Mouse (Mus musculus): ENCODE measurements at regions not wholly inside any gene's neighbourhood (a gene's known extent, or its start where the extent isn't known, plus 50 kb on each side); places are given as distances from the start of the nearest gene placed in this dataset.

DNA sequence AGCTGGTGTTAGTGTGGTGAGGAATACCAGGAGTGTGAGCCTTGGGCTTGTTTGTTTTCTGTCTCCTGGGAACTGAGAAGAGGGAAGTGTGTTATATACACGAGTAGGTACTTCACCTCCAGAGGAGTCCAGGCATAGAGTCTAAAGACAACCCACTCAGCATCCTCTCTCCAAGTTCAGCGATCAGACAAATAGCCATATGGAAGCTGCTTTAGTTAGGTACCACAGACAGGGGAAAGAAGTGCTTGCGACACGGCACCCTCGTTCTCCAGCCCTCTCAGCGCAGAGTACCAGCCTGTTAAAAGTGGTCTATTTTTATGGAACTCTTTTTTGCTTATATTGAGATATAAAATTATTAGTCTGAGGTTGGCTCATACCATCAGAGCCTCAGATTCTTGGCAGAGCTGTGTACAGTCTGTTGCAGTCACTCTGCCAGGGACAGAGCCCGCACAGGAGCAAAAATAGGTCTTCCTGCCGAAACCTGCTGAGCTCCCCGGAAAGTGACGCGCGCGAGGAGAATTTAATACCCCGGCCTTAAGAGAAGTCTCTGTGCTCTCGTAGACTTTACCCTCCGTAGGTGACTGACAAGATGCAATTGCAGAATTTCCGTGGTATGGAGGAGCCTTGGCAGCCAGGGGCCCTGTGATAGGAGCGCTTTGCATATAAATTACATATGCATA, 175.5 kb downstream of the Vrk1 start:
- DNase-seq (ENCODE audit: extremely low spot score, low spot score): no peak

DNA sequence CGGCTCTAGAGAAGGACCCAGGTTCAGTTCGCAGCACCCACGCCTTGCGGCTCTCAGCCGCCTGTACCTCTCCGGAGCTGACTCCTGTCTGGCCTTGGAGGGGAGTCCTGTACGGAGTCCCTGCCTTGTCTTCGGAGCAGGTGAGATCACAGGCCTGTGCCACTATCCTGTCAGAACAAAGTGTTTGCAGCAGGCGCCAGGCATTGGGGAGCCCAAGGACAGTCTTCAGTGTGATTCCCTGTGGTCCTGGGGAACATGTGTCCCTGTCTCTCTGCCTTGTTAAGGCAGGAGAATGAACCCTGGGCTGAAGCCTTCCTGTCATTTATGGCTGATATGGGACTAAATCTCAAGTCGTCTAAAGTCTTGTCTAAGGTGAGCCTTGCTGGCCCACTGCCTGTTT, 176.5 kb downstream of the Vrk1 start:
- DNase-seq (ENCODE audit: extremely low spot score, low spot score): no peak

DNA sequence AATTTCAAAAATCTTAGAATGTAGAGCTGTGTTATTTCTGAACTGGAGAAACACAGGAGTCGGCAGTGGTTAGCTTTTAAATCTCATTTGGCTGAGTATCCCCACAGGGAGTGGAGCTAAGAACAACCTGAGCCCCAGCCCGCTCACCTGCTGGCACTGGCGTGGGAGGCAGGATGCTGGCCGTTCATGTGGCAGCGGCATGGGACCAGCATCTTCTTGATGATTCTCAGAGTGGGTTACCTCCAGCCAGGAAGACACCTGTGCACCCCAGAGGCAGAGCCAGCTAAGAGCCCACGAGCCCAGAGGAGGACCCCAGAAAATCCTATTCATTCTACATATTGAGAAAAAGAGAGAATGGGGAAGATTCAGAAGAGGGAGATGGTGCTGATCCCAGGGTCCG, 181.7 kb downstream of the Vrk1 start:
- no peak for DNase-seq (ENCODE audit: extremely low spot score, low spot score)

DNA sequence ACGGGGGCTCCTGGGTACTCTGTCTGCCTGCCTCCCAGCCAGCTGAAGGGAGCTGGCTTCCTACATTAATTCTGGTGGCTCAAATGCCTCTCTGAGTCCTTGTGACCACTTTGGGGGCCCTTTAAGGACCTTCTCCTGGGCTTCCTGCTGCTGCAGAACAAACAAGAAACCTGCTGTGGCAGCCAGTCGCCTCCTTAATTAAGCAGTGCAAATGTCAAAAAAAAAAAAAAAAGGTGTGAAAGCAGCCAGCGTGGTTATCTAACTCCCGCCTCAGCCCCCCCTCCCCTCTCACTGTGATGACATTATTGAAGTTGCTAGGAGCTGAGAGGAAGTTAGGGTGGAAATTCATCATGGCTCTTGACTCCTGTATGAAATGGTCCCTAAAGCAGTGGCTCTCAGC, 189.3 kb downstream of the Vrk1 start:
- DNase-seq (ENCODE audit: extremely low spot score, low spot score): no peak

DNA sequence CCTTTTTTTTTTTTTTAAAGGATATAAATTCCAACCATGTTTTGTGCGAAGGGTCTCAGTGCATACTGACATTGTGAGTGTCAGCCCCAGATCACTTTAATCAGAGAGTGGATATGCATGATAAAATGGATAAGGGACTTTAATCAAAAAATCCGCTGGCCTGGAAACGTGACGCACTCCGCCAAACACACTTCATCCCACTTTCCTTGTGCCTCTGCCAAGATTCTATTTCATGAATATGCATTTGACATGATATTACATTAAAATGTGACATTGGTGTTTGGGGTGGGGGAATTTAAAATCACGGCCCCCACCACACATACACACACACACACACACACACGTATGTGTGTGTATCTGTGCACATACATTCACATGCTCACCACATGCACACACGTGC, 193.5 kb downstream of the Vrk1 start:
- no peak for DNase-seq (ENCODE audit: extremely low spot score, low spot score)

DNA sequence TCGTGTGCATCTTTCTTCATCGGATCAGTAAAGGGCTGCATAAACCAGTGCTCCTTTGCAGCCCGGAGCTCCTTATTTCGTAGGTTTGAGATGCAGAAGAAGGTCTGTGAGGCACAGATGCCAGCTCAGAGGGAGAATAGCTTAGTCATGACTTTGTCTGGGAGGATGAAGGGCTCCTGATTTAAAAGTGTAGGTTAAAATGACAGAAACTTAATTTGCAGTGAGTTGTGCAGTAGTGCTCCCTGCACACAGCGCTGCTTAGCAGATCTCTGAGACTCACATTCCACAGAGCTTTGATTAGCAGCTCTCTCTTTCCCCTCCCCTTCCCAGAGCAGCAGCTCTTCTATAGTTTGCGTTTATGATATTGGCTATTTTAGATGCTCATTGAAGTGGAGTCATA, 200.9 kb downstream of the Vrk1 start:
- DNase-seq (ENCODE audit: extremely low spot score, low spot score): no peak

DNA sequence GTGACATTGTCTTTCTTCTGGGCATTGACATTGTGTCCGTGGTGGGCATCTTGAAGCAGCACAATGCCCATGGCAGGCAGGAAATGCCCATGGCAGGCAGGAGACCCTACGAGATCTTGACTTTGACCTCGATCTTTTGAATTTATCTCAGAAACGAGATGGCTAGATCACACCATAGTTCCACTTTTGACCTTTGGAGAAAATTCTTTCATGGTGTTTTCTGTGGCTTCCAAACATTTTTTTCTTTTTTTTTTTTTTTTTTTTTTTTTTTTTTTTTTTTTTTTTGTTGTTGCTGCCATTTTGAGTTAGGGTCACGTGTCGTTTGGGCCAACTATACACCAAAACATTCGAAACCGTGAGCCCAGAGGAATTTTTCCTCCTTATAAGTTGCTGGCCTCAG, 201.5 kb downstream of the Vrk1 start:
- no peak for DNase-seq (ENCODE audit: extremely low spot score, low spot score)

DNA sequence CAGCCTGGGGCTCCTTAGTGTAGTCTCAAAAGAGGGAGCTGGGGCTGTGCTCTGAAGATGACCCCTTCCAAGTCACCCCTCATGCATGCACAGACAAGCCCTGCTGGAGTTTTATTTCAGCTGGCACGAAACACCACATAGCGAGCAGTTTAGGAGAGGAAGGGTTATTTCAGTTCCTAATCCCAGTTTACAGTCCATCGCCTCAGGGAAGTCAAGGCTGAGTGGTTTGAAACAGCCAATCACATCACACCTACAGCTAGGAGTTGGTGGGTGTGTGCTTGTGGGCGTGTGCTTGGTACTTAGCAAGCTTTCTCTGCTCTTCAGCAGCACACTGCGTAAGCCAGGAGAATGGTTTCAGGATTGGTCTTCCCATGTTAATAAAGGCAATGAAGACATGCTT, 202.4 kb downstream of the Vrk1 start:
- no peak for DNase-seq (ENCODE audit: extremely low spot score, low spot score)

DNA sequence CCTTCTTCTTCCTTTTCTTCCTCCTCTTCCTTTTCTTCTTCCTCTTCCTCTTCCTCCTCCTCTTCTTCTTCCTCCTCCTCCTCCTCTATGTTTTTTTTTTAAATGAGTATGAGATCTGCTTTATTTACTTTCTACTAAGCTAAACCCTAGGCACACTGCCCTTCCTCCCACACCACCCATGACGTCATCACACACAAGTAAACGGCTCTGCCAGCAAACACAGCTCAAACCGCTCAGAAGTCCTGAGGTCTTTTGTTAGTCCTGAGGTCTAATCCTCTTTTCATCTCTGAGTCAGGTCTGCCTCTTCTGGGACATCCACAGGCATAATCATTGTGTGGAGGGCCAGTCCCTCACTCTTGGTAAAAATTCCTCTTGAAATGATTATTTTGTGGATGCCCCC, 210.0 kb downstream of the Vrk1 start:
- DNase-seq (ENCODE audit: extremely low spot score, low spot score): no peak

DNA sequence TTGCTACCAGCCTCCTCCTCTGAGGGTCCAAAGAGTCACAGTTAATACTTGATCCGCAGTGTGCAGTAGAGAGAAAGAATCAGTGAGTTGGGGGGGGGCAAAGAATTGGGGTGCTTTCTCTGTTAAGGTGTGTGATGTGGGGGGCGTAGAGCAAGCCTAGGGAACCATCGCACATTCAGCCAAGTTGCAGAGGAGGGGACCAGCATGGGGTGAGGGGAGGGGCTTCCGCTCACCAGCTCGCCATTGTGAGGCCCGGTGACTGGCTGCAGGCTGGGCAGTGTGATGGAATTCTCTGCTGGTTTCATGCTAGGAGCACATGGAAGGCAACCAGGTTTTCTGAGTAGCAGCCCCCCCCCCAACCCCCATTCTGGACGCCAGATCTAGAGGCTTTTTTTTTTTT, 216.2 kb downstream of the Vrk1 start:
- DNase-seq (ENCODE audit: extremely low spot score, low spot score): peak; percentile 24

DNA sequence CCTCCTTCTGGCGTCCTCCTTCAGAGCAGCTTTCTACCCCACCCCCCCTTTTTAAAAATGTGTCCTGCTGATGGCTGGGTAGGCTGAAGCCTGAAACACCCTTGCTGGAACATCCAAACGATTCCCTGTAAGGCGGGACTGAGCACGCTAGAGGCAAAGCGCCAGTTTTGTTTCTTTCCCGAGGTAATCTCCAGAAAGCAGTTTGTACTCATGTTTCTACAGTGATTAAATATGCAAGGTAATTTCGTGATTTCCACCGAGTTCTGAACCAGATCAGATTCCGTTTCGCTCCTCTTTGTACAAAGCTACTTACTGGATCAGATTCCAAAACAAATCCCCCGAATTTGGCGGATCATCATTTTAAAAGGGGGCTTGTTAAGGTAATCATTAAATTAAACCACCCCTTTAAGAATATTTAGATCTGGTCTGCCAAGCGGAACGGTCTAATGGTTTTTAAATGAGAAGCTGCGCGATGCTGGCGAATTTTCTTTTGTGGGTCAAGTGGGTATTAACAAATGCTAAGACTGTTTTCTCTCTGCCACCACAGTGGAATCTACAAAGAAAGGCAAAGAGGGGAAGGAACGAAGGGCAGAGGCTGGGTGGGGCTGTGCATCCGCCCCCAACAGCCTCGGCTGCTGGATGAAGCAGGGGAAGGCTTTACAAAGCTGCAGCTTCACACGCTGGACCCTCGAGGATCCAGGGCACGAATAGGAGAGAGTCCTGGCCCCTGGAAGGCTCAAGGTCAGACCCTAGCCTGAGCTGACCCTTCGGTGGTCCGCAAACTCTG, 216.9 kb downstream of the Vrk1 start:
- DNase-seq (ENCODE audit: extremely low spot score, low spot score): peak; percentile 19

DNA sequence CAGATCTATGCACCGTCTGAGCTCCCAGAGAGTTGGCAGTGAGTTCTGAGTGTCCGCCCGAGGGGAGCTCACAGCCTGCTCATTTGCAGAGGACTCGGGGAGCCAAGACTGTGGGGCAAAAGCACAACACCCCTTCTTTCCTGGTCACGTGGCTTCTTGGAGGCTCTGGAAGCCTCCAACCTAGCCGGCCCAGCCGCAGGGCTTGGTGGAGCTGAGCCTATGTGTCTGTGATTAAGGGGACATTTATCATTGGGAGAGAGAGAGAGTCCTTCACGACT, 217.5 kb downstream of the Vrk1 start:
- DNase-seq (ENCODE audit: extremely low spot score, low spot score): no peak

DNA sequence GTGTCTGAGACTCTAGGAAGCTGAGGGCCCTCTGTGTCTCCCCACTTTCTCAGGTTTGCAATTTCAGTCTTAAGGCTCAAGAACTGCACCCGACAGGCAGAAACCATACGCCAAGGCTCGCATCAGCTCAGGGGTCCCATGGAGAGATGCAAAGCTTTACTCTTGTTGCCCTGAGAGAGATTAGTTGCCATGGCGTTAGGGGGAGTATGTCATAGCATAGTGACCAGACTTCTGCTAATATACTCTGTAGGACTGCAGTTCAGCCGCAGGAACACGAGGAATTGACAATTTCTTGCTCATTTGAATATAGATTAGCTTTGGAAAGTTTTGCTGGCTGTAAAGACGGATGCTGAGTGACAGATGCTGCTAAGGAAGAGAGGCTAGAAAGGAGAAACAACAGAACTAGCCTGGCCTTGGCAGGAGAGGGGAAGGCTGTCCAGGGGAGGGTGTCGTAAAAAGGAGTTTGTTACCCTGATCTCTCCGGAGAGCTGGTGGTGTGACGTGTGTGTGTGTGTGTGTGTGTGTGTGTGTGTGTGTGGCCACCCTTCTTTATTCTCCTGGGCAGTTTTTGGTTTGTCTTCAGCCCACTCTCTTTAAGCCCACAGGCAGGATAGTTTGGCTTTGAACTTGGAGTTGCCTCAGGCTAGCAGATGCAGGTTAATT, 235.3 kb downstream of the Vrk1 start:
- DNase-seq (ENCODE audit: extremely low spot score, low spot score): no peak

DNA sequence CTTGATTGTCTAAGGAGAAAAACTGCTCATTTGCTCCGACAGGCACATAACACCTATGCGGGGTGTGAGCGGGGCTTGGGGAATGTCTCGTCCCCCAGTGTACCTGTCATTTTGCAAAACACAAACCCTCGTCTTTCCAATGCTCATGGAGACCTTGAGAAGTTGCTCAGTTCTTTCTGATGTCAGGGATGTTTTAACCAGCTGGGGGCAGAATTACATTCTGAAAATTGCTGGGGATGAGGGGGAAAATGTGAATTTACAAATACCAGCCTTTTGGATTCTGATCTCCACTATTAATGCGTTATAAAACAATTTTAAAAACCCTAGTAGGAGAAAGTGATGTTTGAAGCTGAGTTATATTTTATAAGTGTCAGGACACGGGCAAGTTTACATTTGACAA, 263.6 kb downstream of the Vrk1 start:
- no peak for DNase-seq (ENCODE audit: extremely low spot score, low spot score)

DNA sequence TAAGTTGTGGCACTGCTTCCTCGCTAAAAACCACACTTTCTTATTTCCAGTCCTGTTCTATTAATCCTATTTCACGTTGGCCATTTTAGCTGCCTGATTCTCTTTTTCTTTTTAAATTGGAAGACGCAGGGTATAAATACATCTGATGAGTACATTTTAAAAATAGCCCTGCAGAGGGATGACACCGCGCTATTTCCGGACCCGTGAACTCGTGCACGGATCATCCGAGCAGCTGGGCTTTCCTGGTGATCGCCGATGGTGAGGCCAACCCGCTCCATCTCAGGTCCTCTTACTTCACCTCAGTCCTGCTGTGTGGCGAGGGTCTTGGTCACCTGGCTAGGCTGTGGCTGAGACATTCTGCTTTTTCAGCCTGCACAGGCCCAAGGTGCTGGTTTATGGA, 267.9 kb downstream of the Vrk1 start:
- DNase-seq (ENCODE audit: extremely low spot score, low spot score): no peak

DNA sequence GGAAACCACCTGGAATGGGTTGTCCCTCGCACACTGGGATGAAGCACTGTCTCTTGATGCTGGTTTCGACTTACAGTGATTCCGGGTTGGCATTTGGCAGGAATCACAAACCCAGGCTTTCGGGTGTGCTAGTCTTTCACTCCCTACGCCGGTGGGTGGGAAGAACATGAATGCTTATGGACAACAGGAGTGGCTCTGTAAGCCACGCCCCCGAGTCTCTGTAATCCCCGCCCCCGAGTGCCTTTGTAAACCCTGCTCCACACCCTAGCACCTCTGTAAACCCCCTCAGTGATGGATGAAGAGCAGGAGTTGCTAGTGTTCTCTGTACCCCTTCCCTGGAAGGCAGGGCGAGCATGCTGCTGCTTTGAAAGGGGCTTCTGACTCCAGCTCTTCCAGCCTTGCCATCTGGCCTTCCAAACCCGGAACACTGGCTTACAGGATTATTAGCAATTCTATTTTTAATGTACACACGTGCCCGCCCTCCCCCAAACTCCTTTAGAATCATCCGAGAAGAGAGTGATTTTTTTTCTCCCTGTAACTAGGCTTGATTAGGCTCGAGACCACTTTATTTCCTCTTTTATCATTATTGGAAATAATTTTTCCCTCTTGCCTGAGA, 272.6 kb downstream of the Vrk1 start:
- no peak for DNase-seq (ENCODE audit: extremely low spot score, low spot score)

DNA sequence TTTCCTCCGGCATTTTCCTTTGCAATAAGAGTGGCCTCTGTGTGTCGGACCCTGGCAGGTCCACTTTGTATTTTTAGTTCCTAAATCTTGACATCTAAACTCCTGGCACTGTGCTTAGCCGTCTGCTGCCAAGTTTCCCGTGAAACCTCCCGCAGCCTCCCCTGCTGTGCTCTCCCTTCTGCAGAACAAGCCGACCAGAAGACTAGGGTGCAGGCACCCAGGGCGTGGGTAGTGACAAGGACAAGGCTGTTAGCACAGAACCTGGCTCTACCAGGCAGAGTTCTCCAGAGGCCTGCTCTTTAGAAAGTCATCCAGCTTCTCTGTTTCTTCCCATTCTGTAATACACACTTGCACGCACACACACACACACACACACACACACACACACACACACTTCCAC, 274.8 kb downstream of the Vrk1 start:
- DNase-seq (ENCODE audit: extremely low spot score, low spot score): no peak

DNA sequence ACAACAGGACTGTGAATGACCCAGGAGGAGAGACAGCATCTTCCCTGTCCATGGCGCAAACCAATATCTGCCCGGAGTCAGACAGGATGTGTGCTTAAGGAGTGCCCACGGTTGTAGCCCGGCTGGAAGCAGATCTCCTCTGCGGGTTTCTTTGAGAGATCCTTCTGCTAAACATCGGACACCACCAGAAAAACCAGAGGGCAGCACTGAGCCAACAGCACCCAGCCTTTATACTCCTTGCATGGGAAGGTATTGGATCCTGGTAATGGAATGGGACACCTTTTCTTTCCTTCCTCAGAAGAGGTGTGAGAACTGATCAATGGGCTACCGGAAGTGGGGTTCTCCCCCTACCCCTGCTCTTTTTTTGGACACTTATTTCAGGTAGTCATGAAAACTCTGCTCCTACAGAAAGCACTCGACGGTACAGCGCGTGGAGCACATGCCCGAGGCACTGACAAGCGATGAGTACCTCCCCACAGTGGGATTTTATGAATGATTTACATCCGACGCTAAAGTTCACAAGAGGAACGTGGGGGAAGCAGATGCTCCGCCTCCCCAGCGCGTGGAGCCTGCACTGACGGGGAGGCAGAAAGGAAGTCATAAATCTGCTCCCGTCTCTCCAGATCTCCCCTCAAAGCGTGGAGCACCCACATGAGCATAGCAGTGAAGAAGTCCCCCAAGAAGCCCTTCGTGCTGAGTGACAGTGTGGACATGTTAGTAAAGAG, 278.9 kb downstream of the Vrk1 start:
- DNase-seq (ENCODE audit: extremely low spot score, low spot score): no peak

DNA sequence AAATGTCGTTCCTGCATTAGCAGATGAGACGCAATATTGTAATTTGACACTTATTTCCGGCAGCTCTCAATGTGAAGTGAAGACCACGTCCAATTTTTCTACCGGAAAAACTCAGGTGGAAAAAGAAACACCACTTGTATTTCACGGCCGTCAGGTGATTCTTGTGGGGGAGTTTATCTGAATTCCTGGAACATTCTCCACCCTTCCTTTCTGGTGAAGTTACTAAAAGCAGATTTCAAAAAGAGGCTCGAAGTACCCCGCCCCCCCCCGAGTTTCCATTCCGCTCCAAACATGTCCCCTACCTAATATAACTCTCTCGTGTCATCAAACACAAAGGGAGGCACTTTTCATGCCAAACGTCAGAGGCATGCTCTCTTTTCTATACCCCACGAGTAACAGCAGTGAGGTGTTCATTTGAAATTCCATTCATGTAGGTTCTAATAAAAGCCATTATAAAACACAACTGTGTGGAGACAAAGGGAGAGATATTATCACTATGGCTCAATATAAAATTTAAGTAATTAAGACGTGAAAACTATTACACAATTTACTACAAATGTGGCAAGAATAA, 281.5 kb downstream of the Vrk1 start:
- no peak for DNase-seq (ENCODE audit: extremely low spot score, low spot score)

DNA sequence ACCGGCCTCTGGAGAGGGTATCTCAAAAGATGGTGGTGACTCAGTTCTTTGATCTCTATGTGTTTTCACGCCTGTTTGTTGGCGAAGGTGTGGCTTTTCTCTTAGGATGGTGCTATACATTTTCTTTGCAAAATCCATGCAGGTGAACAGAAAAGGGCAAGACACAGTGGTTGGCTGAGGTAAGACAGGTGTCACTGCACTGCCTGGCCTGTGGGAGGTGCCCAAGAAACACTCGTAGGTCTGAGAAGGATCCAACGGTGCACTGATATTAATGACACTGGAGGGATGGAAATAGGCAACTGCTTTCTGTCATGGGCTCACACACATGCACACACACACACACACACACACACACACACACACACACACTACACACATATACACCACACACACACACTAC, 283.1 kb downstream of the Vrk1 start:
- DNase-seq (ENCODE audit: extremely low spot score, low spot score): no peak

DNA sequence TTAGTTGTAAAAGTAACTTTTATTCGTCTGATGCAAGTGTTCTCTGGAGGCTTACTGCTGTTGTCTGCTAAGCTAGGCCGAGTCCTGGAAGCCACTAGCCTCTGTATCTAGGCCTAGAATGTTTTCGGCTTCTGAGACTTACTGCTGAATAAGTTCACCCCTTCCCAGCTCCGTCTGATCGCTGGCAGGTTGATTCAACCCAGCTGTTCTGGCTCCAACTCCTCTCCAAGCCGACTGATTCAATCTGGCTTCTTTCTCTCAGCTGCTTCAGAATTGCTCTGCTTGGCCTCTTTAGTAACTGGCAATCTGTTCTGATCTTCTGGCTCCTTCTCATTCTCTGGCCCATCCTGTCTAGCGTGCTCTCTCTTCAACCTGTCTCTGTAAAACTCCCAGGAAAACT, 285.6 kb downstream of the Vrk1 start:
- no peak for DNase-seq (ENCODE audit: extremely low spot score, low spot score)

DNA sequence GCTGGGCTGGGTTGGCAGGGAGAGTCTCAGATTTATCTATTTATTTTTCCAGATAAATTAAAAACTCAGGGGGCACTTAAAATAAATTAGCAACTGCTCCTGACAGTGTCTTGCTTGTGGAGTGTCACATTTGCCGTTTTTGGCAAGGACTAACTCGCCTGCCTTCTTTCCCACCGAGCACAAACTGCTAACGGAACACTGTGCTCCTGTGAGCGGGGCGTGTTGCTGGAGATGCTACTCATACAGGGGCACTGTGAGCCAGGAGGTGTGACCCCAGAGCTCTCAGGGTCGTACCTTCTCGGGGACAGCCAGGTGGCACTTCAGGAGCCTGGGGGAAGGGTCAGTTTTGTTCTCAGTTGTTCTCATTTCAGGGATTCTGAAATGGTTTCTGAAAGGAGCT, 292.6 kb downstream of the Vrk1 start:
- DNase-seq (ENCODE audit: extremely low spot score, low spot score): no peak

Data from neural tube, embryonic 10.5 days (tissue).